Mouse (Mus musculus) lung, embryonic 16.5 days (tissue): ENCODE results near the gene Serinc5. TPM values are rescaled to one million over a fixed set of nuclear protein-coding genes. Genes with fewer than 3 reads are reported as not detected.

ENCODE experiments used
- ATAC-seq: fragments of 200-750 bp; cut with Nextera tagmentation; 2 replicates; pipeline ENCODE4 v1.8.0; 2017; ENCODE audit warnings: low read depth, mild to moderate bottlenecking, moderate library complexity
- H3K27ac ChIP-seq: fragments of 300-500 bp; sonication (generic); 2 replicates; pipeline ENCODE4 v1.5.1; 2014; ENCODE audit warnings: mild to moderate bottlenecking, control low read depth, low read length
- H3K27me3 ChIP-seq: fragments of 300-500 bp; sonication (generic); 2 replicates; pipeline ENCODE4 v1.6.1; 2014; ENCODE audit warnings: low read depth, low read length, mixed read lengths; ENCODE audit not compliant: control insufficient read depth, insufficient read depth
- H3K36me3 ChIP-seq: fragments of 300-500 bp; sonication (generic); 2 replicates; pipeline ENCODE4 v1.6.1; 2014; ENCODE audit warnings: low read length; ENCODE audit not compliant: control insufficient read depth, insufficient read depth
- H3K4me1 ChIP-seq: fragments of 300-500 bp; sonication (generic); replicated peaks from 2 replicates; pipeline ENCODE4 v1.6.1; 2014; ENCODE audit warnings: low read length, mixed read lengths; ENCODE audit not compliant: control insufficient read depth, insufficient read depth
- H3K4me2 ChIP-seq: fragments of 300-500 bp; sonication (generic); 2 replicates; pipeline ENCODE4 v1.6.1; 2014; ENCODE audit warnings: low read depth, low read length, control low read depth
- H3K4me3 ChIP-seq: fragments of 300-500 bp; sonication (generic); 2 replicates; pipeline ENCODE4 v1.5.1; 2014; ENCODE audit warnings: mild to moderate bottlenecking, low read length, control low read depth
- H3K9ac ChIP-seq: fragments of 300-500 bp; sonication (generic); 2 replicates; pipeline ENCODE4 v1.6.1; 2014; ENCODE audit warnings: low read length, control low read depth
- H3K9me3 ChIP-seq: fragments of 300-500 bp; sonication (generic); 2 replicates; pipeline ENCODE4 v1.6.1; 2016; ENCODE audit warnings: low read length; ENCODE audit not compliant: control insufficient read depth
- WGBS: fragments of 180-500 bp; shearing (Covaris S2); extraction: QIAGEN DNeasy Blood & Tissue Kit; methylation state at CpG from one replicate; pipeline ENCODE4 v1.1.7; 2014; 5-methylcytosine and 5-hydroxymethylcytosine counted together
- polyA plus RNA-seq: library from polyadenylated mRNA; unstranded; fragments of >200 nt; fragmentation: Nextera tagmentation; extraction: Ambion mirVana; gene quantifications from 2 replicates; pipeline ENCODE4 v1.2.1, GENCODE M21; 2015

Serinc5 gene
- polyA plus RNA-seq, 1 experiment from 2014 or later = 33.2 TPM

DNA sequence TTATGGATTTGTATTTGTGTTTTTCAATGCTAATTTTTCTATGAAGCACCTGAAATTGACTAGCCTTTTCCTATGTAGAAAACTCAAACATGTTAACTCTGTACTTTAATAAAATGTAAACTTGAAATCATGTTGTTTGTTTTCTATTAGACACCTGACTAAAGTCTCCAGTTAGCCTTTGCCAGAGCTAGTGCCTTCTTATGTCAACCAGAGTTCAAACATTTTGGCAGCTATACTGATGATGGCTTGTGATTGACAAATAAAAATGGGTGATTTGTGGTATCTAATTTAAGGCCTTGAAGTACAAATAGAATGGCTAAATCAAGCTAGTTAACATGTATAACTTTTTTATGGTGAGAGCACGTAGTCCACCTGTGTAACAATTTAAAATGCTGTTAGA is 100.9 kb downstream of the Serinc5 start:
- no peak for ATAC-seq
- H3K9me3 ChIP-seq = peaks cover 2% of the 10 kb centered on the region; the same call in 1 of the 2 replicates
- H3K4me3 ChIP-seq = no peak overlapping the region
- H3K27ac ChIP-seq = no peak overlapping the region
- H3K9ac ChIP-seq = no peak overlapping the region
- peaks cover under 1% of the 10 kb centered on the region; the same call in 1 of the 2 replicates for H3K4me1 ChIP-seq
- peaks cover 17% of the 10 kb centered on the region for H3K36me3 ChIP-seq
- no peak overlapping the region for H3K4me2 ChIP-seq
- WGBS = 98% methylated on average over 1 of the region's 1 CpGs
- no peaks in the 10 kb centered on the region for H3K27me3 ChIP-seq

DNA sequence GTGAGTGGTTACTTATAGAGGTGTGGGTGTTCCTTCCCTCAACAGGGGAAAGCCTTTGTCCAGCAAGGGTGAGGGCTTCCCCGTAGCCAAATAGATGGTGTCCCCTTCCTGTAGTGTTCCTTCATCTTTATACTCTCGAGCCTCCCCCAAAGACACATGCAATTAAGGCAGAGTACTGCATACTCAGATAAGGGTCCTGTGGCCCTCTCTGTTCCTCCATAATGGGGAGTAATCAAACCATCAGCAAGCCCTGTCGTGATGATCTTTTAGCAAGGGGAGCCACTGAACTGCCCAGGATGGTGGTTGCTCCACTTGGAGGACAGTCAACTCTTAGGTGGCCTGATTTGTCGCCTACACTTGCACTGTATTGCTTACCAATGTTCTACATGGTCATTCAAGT is 101.7 kb downstream of the Serinc5 start:
- Histone ChIP-seq H3K9me3 (peaks cover 2% of the 10 kb centered on the region; the same call in 1 of the 2 replicates), H3K4me2 (no peak overlapping the region), H3K27ac (no peak overlapping the region), H3K27me3 (no peaks in the 10 kb centered on the region), H3K9ac (no peak overlapping the region), H3K4me3 (no peak overlapping the region), H3K4me1 (no peaks in the 10 kb centered on the region), H3K36me3 (peaks cover 15% of the 10 kb centered on the region)
- 89% methylated on average over 4 of the region's 4 CpGs for WGBS
- ATAC-seq = no peak

DNA sequence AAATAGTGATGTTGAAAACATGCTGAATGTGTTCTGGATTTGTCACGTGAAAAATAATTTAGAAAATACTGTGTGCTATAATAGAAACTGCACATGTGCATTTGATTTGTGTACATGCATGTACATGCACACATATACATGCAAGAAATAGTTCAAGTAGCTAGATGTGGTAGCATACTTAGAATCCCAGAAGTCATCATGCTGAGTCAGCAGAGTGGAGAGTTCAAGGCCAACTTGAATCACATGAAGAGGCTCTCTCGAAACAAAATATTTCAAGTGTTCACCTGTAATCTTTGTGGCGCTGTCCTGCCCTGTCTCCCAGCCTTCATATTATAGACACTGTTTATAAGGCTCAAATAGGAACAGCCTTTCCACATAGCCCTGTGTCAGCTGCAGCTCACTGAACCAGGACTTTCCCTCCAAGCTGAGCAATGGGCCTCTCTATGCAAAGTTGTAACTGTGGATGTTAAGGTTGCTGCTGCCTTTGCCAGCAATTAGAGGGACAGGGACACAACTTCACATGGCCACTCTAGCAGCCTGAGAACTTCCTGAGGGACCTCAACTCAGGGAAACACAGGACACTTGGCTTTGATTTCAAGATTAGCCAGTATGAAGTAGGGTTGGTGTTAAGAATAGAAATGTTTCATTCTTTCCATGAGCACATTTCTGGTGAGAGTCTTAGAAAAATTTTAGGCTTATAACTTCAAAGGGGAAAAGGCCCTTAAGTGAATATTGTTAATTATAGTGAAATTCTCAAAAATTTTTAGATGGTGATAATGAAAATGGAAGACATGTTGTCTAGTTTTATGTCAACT is 107.2 kb downstream of the Serinc5 start:
- H3K36me3 ChIP-seq = no peaks in the 10 kb centered on the region
- H3K9ac ChIP-seq = no peak overlapping the region
- 59% methylated on average over 3 of the region's 3 CpGs for WGBS
- H3K27ac ChIP-seq = no peak overlapping the region
- H3K9me3 ChIP-seq = peaks cover 2% of the 10 kb centered on the region; the same call in 1 of the 2 replicates
- no peak overlapping the region for H3K4me2 ChIP-seq
- H3K4me1 ChIP-seq = 0 out of 2 replicates have a peak, but pooled peaks cover 3% of the 10 kb centered on the region
- no peak for ATAC-seq
- no peaks in the 10 kb centered on the region for H3K27me3 ChIP-seq
- H3K4me3 ChIP-seq = no peak overlapping the region

DNA sequence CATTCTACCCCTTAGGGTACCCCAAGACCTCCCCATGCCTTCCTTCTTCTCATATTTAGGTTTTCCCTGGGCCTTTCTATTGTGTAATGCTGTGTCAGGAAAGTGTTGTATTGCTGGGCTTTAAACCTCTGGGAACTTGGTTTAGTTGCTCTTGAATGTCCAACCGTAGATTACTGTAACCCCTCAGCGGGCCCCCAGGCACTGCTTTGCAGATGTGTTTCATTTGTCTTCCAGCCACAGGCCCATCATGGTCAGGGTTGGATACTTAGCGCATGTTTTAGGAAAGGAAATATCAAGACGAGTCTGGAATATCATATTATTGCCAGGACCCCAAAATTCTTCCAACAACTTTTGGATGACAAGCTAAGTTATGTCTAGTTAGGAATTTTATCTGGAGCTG is 110.1 kb downstream of the Serinc5 start:
- 59% methylated on average over 4 of the region's 4 CpGs for WGBS
- no peaks in the 10 kb centered on the region for H3K36me3 ChIP-seq
- no peaks in the 10 kb centered on the region for H3K9me3 ChIP-seq
- no peak overlapping the region for H3K9ac ChIP-seq
- H3K27me3 ChIP-seq = no peaks in the 10 kb centered on the region
- H3K4me2 ChIP-seq = no peak overlapping the region
- 0 out of 2 replicates have a peak, but pooled peaks cover 3% of the 10 kb centered on the region for H3K4me1 ChIP-seq
- no peak overlapping the region for H3K27ac ChIP-seq
- no peak for ATAC-seq
- H3K4me3 ChIP-seq = no peak overlapping the region

DNA sequence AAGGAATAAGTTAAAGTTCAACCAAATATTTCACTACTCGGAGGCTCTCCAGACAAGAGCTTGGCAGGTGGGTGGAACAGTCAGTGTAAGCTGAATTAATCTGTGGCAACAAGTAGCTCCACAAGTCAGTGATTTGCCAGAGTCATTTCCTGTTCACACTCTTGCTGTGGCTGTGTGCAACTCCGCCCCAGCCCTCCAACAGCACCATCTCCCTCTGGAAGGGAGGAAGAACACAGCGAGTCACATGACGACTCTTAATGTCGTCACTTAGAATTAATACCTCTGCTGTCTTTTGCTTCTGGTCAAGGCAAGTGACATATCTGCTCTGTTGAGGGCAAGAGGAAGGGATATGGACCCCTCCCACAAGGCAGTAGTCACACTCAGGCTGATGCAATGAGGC is 111.5 kb downstream of the Serinc5 start:
- no peak overlapping the region for H3K9ac ChIP-seq
- H3K4me1 ChIP-seq = 0 out of 2 replicates have a peak, but pooled peaks cover 3% of the 10 kb centered on the region
- no peak overlapping the region for H3K4me2 ChIP-seq
- no peak overlapping the region for H3K4me3 ChIP-seq
- no peaks in the 10 kb centered on the region for H3K36me3 ChIP-seq
- no peaks in the 10 kb centered on the region for H3K27me3 ChIP-seq
- peak; percentile 84 for ATAC-seq
- 45% methylated on average over 5 of the region's 5 CpGs for WGBS
- H3K27ac ChIP-seq = no peak overlapping the region
- H3K9me3 ChIP-seq = no peaks in the 10 kb centered on the region

DNA sequence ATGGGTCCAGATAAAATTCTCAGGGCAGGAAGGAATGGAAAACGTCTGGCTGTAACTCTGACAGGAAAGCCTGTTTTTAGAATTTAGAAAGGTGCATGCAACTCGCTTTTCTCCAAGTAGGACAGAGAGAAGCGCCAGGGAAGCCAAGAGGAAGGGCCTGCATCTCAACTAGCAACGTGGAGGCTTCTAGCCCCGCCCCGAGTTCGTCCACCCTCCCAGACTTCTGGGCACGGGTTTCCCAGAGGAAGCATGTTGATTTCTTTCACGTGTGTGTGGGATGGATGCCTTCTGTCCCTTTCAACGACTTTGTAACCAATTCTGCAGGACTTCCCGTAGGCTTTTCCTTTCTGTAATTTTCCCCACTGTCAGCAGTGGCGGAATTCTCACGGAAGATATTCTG is 118.9 kb downstream of the Serinc5 start:
- Histone ChIP-seq H3K9ac (no peak overlapping the region), H3K4me2 (no peak overlapping the region; the same call in 1 of the 2 replicates), H3K36me3 (no peaks in the 10 kb centered on the region), H3K4me3 (no peak overlapping the region), H3K4me1 (no peaks in the 10 kb centered on the region; the same call in 1 of the 2 replicates), H3K27me3 (no peaks in the 10 kb centered on the region), H3K9me3 (no peaks in the 10 kb centered on the region), H3K27ac (no peak overlapping the region)
- 37% methylated on average over 13 of the region's 13 CpGs for WGBS
- peak; percentile 66; the same call in 1 of the 2 replicates for ATAC-seq

DNA sequence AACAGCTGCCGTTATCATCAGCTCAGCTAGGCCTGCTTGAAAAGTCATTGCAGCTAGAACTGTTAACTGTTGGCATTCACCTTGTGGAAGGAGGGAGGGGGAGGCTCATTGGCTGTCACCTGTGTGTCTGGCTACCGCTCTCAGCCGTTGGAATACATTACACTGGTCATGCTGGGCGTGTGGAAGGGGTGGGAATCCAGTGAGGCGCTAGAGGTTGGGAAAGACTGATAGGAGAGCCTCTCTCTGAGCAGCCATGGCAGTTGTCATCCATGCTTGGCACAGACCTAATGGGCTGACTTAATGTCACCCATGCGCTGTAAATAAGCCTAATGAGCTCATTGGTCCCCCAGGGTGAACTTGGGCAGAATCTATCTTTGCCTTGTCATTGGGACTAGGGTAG is 120.9 kb downstream of the Serinc5 start:
- Histone ChIP-seq H3K4me1 (peaks cover 3% of the 10 kb centered on the region; the same call in 1 of the 2 replicates), H3K36me3 (no peaks in the 10 kb centered on the region), H3K27me3 (no peaks in the 10 kb centered on the region), H3K9me3 (no peaks in the 10 kb centered on the region), H3K27ac (no peak overlapping the region), H3K4me3 (no peak overlapping the region), H3K9ac (no peak overlapping the region), H3K4me2 (no peak overlapping the region)
- WGBS = 73% methylated on average over 6 of the region's 6 CpGs
- ATAC-seq = no peak

DNA sequence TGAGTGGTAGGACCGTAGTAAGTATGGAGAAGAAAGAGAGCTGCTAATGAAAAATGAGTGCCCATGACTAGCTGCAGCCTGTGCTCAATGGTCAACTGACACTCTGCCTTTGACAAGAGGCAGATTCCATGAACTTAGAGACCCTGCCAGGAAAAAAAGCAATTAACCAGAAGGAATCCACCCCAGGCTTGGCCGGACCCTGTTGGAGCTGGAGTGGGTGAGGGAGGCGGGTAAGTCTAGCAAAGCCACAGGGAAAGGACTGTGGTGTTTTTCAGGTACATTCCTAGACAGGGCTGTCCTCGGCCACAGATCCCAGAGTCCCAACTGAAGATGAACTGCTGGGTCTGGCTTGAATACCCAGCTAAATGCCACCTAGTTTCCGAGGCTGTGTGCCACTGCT is 121.9 kb downstream of the Serinc5 start:
- no peaks in the 10 kb centered on the region for H3K9me3 ChIP-seq
- H3K27ac ChIP-seq = no peak overlapping the region
- H3K9ac ChIP-seq = no peak overlapping the region
- H3K36me3 ChIP-seq = no peaks in the 10 kb centered on the region
- H3K4me1 ChIP-seq = peaks cover 4% of the 10 kb centered on the region; the same call in 1 of the 2 replicates
- H3K27me3 ChIP-seq = no peaks in the 10 kb centered on the region
- peak; percentile 31 for ATAC-seq
- H3K4me2 ChIP-seq = no peak overlapping the region
- WGBS = 60% methylated on average over 5 of the region's 5 CpGs
- no peak overlapping the region for H3K4me3 ChIP-seq

DNA sequence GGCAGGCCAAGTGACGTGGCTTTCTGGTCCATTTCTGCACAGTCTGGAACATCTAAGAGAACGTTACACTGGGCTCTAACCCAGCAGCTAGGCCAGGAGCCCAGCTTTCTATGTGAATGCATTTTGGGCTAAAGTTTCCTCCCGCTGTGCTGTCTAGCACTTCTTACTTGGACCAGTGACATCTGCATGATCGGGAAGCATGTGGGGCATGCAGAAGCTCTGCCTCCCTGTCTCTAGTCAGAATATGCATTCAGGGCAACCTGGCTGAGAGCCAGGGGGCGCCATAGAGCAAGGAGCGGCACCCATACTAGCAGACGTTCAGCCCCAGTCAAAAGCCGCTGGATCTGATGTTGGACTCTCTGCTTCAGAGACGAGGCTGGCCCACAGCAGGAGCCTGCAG is 122.4 kb downstream of the Serinc5 start:
- H3K4me2 ChIP-seq = no peak overlapping the region
- no peaks in the 10 kb centered on the region for H3K36me3 ChIP-seq
- no peak overlapping the region for H3K4me3 ChIP-seq
- H3K9me3 ChIP-seq = no peaks in the 10 kb centered on the region
- no peaks in the 10 kb centered on the region for H3K27me3 ChIP-seq
- peak; percentile 32 for ATAC-seq
- H3K9ac ChIP-seq = no peak overlapping the region
- no peak overlapping the region for H3K27ac ChIP-seq
- 31% methylated on average over 9 of the region's 9 CpGs for WGBS
- peaks cover 4% of the 10 kb centered on the region; the same call in 1 of the 2 replicates for H3K4me1 ChIP-seq
